Mouse (Mus musculus): Measurements from ENCODE around the gene Phlda3. TPM values are rescaled to one million over a fixed set of nuclear protein-coding genes. Genes with fewer than 3 reads are reported as not detected.

Gene Phlda3
- polyA plus RNA-seq, 1 experiment from 2014 or later: 78.4 TPM

DNA sequence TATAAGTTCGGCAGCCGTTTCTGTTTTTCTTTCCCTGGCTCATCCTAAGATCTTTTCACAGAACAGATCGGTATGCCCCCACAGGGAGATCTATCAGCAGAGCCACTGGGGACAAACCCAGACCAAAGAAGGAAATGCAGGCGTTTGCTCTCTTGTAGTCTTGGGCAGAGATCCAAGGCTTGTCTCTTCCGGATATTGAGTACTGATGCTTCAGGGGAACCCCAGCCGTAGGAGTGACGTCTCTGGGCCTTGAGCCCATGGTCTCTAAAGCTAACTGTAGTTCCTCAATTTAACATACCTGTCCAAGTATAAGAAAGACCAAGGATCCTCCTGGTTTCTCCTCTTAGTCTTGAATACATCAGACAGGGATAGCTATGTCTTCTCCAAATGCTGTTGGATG, 40.0 kb upstream of the Phlda3 start:
- Histone ChIP-seq H3K27ac (no peak overlapping the region), H3K4me2 (ENCODE audit: low read length) (no peak overlapping the region), H3K4me3 (replicated peaks; ENCODE audit: low read depth, low read length) (no peak overlapping the region), H3K9me3 (replicated peaks; ENCODE audit: low read length) (no peaks in the 10 kb centered on the region), H3K4me1 (replicated peaks; ENCODE audit: insufficient read depth, low read length) (peaks cover 21% of the 10 kb centered on the region; the same call in 1 of the 2 replicates), H3K9ac (ENCODE audit: low read depth, low read length) (no peak overlapping the region), H3K36me3 (ENCODE audit: insufficient read depth, low read length) (no peaks in the 10 kb centered on the region), H3K27me3 (ENCODE audit: insufficient read depth, low read length) (no peaks in the 10 kb centered on the region)
- no peak for TF ChIP-seq CTCF (IDR thresholded peaks at IDR 0.05; ENCODE audit: low read depth)
- DNase-seq (ENCODE audit: low spot score) (peak; percentile 82), ATAC-seq (replicated peaks; ENCODE audit: low FRiP score, low read depth) (no peak)
- 51% methylated on average over 7 of the region's 7 CpGs for WGBS

DNA sequence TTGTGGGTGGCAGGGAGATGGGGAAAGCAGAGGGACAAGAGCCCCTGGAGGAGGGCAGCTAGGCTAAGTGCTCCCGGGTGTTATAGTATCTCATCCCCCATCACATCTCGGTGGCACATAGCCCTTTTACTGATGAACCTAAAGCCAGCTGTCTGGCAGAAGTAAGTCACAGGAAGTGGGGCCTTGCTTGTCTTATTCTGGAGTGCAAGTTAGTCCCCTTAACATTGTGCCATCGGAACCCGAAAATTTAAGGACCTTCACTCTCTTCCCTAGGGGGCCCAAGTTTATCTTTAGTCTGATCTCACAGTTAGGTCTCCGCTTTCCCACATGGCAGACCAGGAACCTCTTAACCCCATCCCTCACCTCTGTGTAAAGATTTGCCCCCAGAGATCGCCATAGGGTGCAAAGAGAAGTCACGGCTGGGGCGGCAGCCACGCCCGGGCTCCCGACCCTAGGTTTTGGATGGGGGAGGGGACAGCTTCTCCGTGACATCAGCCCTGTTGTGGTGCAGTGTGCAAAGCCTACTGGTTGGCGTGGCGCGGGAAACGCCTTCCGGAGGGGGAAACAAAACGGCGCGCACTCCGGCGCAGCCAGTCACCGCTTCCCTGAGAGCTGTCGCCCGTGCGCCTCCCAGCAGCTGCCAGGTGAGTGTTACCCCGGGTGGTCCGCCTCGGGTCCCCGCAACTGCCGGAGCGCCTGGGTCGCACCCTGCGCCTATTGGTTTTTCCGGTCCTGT, 37.1 kb upstream of the Phlda3 start:
- Histone ChIP-seq H3K9me3 (replicated peaks; ENCODE audit: low read length) (no peaks in the 10 kb centered on the region), H3K4me3 (replicated peaks; ENCODE audit: low read depth, low read length) (peak overlapping the region; percentile 68), H3K36me3 (ENCODE audit: insufficient read depth, low read length) (no peaks in the 10 kb centered on the region), H3K27me3 (ENCODE audit: insufficient read depth, low read length) (no peaks in the 10 kb centered on the region), H3K4me1 (replicated peaks; ENCODE audit: insufficient read depth, low read length) (peaks cover 45% of the 10 kb centered on the region), H3K9ac (ENCODE audit: low read depth, low read length) (peak overlapping the region; percentile 82), H3K27ac (peak overlapping the region; percentile 91), H3K4me2 (ENCODE audit: low read length) (peak overlapping the region; percentile 84)
- peak; percentile 94 for DNase-seq (ENCODE audit: low spot score)
- WGBS: 2% methylated on average over 35 of the region's 35 CpGs
- no peak for TF ChIP-seq CTCF (IDR thresholded peaks at IDR 0.05; ENCODE audit: low read depth)
- peak; percentile 81 for ATAC-seq (replicated peaks; ENCODE audit: low FRiP score, low read depth)

DNA sequence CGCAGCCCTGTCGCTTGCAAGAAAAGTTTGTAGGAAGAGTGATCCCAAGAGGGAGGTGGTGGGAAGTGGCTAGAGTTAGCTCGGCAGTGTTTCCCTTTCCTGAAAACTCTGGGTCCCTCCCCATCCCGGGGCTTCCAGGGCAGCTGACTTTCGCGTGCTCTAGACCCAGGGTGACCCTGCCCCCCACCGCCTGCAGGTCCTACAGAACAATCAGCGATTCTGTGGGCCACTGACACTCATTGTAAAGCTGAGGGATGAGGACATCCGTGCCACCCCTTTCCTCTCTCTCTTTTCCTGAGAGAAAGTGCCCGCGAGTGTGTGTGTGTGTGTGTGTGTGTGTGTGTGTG, 36.6 kb upstream of the Phlda3 start:
- DNase-seq (ENCODE audit: low spot score) (no peak), ATAC-seq (replicated peaks; ENCODE audit: low FRiP score, low read depth) (0 out of 2 replicates have a peak, but pooled peaks have one; percentile 6)
- H3K9me3 ChIP-seq (replicated peaks; ENCODE audit: low read length): no peaks in the 10 kb centered on the region
- H3K27ac ChIP-seq: peak overlapping the region; percentile 91
- peak overlapping the region; percentile 84 for H3K4me2 ChIP-seq (ENCODE audit: low read length)
- TF ChIP-seq CTCF (IDR thresholded peaks at IDR 0.05; ENCODE audit: low read depth): 0 out of 2 replicates have a peak, but pooled peaks have one; percentile 4
- H3K9ac ChIP-seq (ENCODE audit: low read depth, low read length): peak overlapping the region; percentile 82
- H3K27me3 ChIP-seq (ENCODE audit: insufficient read depth, low read length): no peaks in the 10 kb centered on the region
- peaks cover 50% of the 10 kb centered on the region for H3K4me1 ChIP-seq (replicated peaks; ENCODE audit: insufficient read depth, low read length)
- under 1% methylated on average over 11 of the region's 11 CpGs for WGBS
- H3K4me3 ChIP-seq (replicated peaks; ENCODE audit: low read depth, low read length): peak overlapping the region; percentile 68
- no peaks in the 10 kb centered on the region for H3K36me3 ChIP-seq (ENCODE audit: insufficient read depth, low read length)

DNA sequence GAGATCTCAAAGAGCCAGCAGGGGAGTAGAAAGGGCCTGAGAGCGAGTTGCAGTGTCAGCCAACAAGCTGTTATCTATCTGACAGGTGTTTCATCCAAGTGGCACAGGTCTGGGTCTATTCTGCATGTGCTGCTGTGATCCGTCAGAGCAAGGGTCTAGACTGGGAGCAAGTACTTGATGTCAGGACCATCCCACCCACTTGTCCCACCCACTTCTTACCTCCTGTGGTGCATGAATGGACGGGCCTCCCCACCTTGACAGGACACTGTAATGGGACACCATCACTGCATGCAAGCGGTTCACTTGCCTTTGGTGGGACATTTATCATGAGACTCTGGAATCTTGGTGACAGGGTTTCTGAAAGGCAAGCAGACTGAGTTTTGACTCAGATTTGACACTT, 36.1 kb upstream of the Phlda3 start:
- H3K4me3 ChIP-seq (replicated peaks; ENCODE audit: low read depth, low read length): peak overlapping the region; percentile 68
- no peaks in the 10 kb centered on the region for H3K9me3 ChIP-seq (replicated peaks; ENCODE audit: low read length)
- no peak for DNase-seq (ENCODE audit: low spot score)
- no peak for TF ChIP-seq CTCF (IDR thresholded peaks at IDR 0.05; ENCODE audit: low read depth)
- ATAC-seq (replicated peaks; ENCODE audit: low FRiP score, low read depth): no peak
- H3K27me3 ChIP-seq (ENCODE audit: insufficient read depth, low read length): no peaks in the 10 kb centered on the region
- H3K9ac ChIP-seq (ENCODE audit: low read depth, low read length): peak overlapping the region; percentile 82
- H3K27ac ChIP-seq: peak overlapping the region; percentile 91
- no peaks in the 10 kb centered on the region for H3K36me3 ChIP-seq (ENCODE audit: insufficient read depth, low read length)
- 15% methylated on average over 4 of the region's 4 CpGs for WGBS
- H3K4me2 ChIP-seq (ENCODE audit: low read length): peak overlapping the region; percentile 84
- H3K4me1 ChIP-seq (replicated peaks; ENCODE audit: insufficient read depth, low read length): peaks cover 54% of the 10 kb centered on the region

DNA sequence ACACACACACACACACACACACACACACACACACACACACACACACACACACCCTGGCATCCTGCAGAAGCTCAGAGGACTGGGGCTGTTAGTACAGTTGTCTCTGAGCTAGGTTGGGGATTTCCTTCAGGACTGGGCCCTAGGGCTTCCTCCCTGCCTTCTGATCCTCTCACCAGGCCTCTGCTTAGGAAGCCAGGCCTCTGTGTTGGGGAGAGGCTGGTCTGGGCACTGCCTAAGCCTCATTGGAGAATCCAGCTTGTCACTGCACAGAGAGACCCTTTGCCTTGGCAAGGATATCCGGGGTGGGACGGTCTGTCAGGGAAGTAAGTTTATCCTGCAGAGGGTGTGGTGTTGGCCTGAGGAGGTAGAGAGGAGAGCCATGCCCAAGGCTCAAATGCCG, 35.6 kb upstream of the Phlda3 start:
- H3K27me3 ChIP-seq (ENCODE audit: insufficient read depth, low read length): no peaks in the 10 kb centered on the region
- no peak for ATAC-seq (replicated peaks; ENCODE audit: low FRiP score, low read depth)
- peak overlapping the region; percentile 82 for H3K9ac ChIP-seq (ENCODE audit: low read depth, low read length)
- H3K27ac ChIP-seq: peak overlapping the region; percentile 91
- no peak for TF ChIP-seq CTCF (IDR thresholded peaks at IDR 0.05; ENCODE audit: low read depth)
- H3K4me3 ChIP-seq (replicated peaks; ENCODE audit: low read depth, low read length): peak overlapping the region; percentile 68
- peak overlapping the region; percentile 84 for H3K4me2 ChIP-seq (ENCODE audit: low read length)
- no peak for DNase-seq (ENCODE audit: low spot score)
- H3K4me1 ChIP-seq (replicated peaks; ENCODE audit: insufficient read depth, low read length): peaks cover 56% of the 10 kb centered on the region
- WGBS: 48% methylated on average over 3 of the region's 3 CpGs
- H3K36me3 ChIP-seq (ENCODE audit: insufficient read depth, low read length): no peaks in the 10 kb centered on the region
- no peaks in the 10 kb centered on the region for H3K9me3 ChIP-seq (replicated peaks; ENCODE audit: low read length)

DNA sequence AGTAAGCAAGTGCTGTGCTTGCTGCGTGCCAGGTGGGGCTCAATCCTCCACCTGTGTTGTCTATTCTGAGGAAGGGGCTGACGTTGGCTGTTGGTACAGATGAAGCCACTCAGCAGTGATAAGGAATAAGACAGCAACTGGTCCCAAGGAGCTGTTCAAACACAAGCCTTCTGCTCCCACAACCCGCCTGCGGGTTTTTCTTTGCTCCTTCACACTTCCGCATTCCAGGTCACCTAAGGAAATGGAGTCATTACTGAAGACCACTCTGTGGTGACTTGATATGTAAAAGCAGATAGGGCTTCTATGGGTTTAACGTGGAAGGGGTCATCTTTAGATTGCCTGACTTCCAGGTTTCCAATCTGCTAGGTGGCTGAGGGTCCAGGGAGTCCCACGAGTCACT, 34.5 kb upstream of the Phlda3 start:
- no peak for DNase-seq (ENCODE audit: low spot score)
- Histone ChIP-seq H3K4me3 (replicated peaks; ENCODE audit: low read depth, low read length) (peak overlapping the region; percentile 68), H3K27me3 (ENCODE audit: insufficient read depth, low read length) (no peaks in the 10 kb centered on the region), H3K36me3 (ENCODE audit: insufficient read depth, low read length) (no peaks in the 10 kb centered on the region), H3K9me3 (replicated peaks; ENCODE audit: low read length) (no peaks in the 10 kb centered on the region), H3K9ac (ENCODE audit: low read depth, low read length) (peak overlapping the region; percentile 42; the same call in 1 of the 2 replicates), H3K27ac (peak overlapping the region; percentile 91), H3K4me2 (ENCODE audit: low read length) (peak overlapping the region; percentile 84), H3K4me1 (replicated peaks; ENCODE audit: insufficient read depth, low read length) (peaks cover 56% of the 10 kb centered on the region)
- ATAC-seq (replicated peaks; ENCODE audit: low FRiP score, low read depth): no peak
- 47% methylated on average over 7 of the region's 7 CpGs for WGBS
- TF ChIP-seq CTCF (IDR thresholded peaks at IDR 0.05; ENCODE audit: low read depth): no peak

Measured in kidney, postnatal 0 days (tissue).